Mouse (Mus musculus): ENCODE results near the gene Tusc2. TPM values are rescaled to one million over a fixed set of nuclear protein-coding genes. Genes with fewer than 3 reads are reported as not detected.
A peak's percentile ranks its signal among the peaks of the same experiment; 100 is the strongest.

Tusc2 gene
- polyA plus RNA-seq, 1 experiment = 82.5 TPM

DNA sequence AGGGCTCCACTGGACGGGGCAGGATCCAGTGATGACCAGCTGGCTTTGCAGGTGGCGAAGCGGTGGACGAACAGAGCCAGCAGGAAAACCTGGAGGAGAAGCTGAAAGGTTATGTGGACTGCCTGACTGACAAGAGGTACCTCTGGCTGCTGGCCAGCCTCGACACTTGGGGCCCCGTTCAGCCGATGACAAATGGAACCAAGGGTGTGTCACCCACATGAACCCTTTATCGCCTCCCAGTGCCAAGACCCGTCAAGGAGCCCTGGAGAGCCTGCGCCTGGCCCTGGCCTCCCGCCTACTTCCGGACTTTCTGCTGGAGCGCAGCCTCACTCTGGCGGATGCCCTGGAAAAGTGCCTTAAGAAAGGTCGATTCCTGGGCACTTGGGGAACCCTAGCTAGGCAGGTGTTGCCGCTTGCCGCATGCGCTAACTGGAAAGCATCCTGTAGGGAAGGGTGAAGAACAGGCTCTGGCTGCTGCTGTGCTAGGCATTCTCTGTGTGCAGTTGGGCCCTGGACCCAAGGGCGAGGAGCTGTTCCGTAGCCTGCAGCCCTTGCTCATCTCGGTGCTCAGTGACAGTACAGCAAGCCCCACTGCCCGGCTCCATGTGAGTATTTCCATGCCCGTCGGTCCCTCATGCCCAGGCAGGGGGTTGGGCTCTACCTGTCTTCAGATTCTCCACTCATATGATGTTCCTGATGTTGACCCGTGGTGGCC lies 27.2 kb downstream of the Tusc2 start:
- peaks cover 30% of the 10 kb centered on the region for H3K4me1 ChIP-seq (ENCODE audit: control insufficient read depth, insufficient read depth, low read length)
- H3K27ac ChIP-seq (ENCODE audit: insufficient read depth, low read depth, low read length) = peak overlapping the region; percentile 47
- H3K4me3 ChIP-seq (ENCODE audit: insufficient read depth, low read depth, low read length) = no peak overlapping the region
- TF ChIP-seq CTCF (conservative IDR thresholded peaks at IDR 0.05; ENCODE audit: insufficient read depth, insufficient read length, low read depth, low read length) = no peak
- TF ChIP-seq POLR2A (IDR thresholded peaks at IDR 0.05; ENCODE audit: low read depth, low read length) = no peak
- no peaks in the 10 kb centered on the region for H3K27me3 ChIP-seq (replicated peaks; ENCODE audit: control insufficient read depth, insufficient read depth, low read length)
- peak; percentile 89 for DNase-seq
- 57% methylated on average over 25 of the region's 25 CpGs for WGBS
- H3K36me3 ChIP-seq (ENCODE audit: control insufficient read depth, insufficient read depth, low read length) = no peaks in the 10 kb centered on the region

- Histone ChIP-seq H3K4me3 (ENCODE audit: insufficient read depth, low read depth, low read length) (peak overlapping the region; percentile 9; the same call in 1 of the 2 replicates), H3K27me3 (replicated peaks; ENCODE audit: control insufficient read depth, insufficient read depth, low read length) (no peaks in the 10 kb centered on the region), H3K4me1 (ENCODE audit: control insufficient read depth, insufficient read depth, low read length) (peaks cover 30% of the 10 kb centered on the region), H3K36me3 (ENCODE audit: control insufficient read depth, insufficient read depth, low read length) (no peaks in the 10 kb centered on the region), H3K27ac (ENCODE audit: insufficient read depth, low read depth, low read length) (peak overlapping the region; percentile 63)
- DNase-seq = peak; percentile 90
- TF ChIP-seq POLR2A (IDR thresholded peaks at IDR 0.05; ENCODE audit: low read depth, low read length) (no peak), CTCF (conservative IDR thresholded peaks at IDR 0.05; ENCODE audit: insufficient read depth, insufficient read length, low read depth, low read length) (no peak)
- WGBS = 53% methylated on average over 6 of the region's 6 CpGs
Measured at GRCm38 (mm10) chr9:107590773-107591060, 27.7 kb downstream of the Tusc2 start.

- Histone ChIP-seq H3K27ac (ENCODE audit: insufficient read depth, low read depth, low read length) (peak overlapping the region; percentile 65), H3K27me3 (replicated peaks; ENCODE audit: control insufficient read depth, insufficient read depth, low read length) (no peaks in the 10 kb centered on the region), H3K36me3 (ENCODE audit: control insufficient read depth, insufficient read depth, low read length) (no peaks in the 10 kb centered on the region), H3K4me3 (ENCODE audit: insufficient read depth, low read depth, low read length) (no peak overlapping the region), H3K4me1 (ENCODE audit: control insufficient read depth, insufficient read depth, low read length) (peaks cover 40% of the 10 kb centered on the region)
- peak; percentile 93 for DNase-seq
- 76% methylated on average over 11 of the region's 11 CpGs for WGBS
- TF ChIP-seq CTCF (conservative IDR thresholded peaks at IDR 0.05; ENCODE audit: insufficient read depth, insufficient read length, low read depth, low read length) = no peak
- TF ChIP-seq POLR2A (IDR thresholded peaks at IDR 0.05; ENCODE audit: low read depth, low read length) = no peak
Measured at GRCm38 (mm10) chr9:107593101-107593976, 30.3 kb downstream of the Tusc2 start.

DNA sequence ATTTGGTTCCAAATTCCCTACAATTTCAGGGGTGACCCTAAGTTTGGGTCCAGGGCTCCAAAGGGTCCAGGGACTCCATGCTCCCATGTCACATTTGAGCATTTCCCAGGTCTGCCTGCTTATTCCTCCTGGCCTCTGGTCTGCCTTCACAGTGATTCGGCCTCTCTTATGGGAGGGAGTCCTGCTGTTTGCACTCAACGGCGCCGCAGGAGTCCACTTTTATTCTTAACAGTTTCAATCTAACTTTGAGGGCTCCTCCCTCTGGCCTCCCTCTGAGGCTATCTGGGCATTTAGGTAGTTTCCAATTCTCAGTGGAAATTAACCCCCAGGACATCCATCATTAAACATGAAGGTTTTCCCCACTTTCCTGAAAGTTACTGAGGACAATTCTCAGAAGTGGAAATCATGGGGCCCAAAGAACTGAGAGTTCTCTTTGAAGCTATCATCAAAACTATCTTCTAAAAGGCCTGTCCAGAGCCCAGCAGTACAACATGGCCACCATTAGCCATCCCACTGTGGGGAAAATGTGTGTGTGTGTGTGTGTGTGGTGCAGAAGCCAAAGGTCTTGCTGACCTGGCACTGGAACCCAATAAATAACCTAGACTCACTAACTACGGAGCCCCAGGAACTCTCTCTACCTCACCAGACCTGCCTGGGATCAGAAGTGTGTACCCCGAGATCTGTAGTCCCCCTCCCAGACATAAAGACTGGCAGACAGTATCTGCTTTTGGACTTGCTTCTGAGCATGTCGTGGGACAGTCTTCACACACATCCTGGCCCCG lies 31.4 kb downstream of the Tusc2 start:
- TF ChIP-seq POLR2A (IDR thresholded peaks at IDR 0.05; ENCODE audit: low read depth, low read length) = no peak
- TF ChIP-seq CTCF (conservative IDR thresholded peaks at IDR 0.05; ENCODE audit: insufficient read depth, insufficient read length, low read depth, low read length) = no peak
- H3K4me1 ChIP-seq (ENCODE audit: control insufficient read depth, insufficient read depth, low read length) = peaks cover 38% of the 10 kb centered on the region
- H3K36me3 ChIP-seq (ENCODE audit: control insufficient read depth, insufficient read depth, low read length) = no peaks in the 10 kb centered on the region
- 56% methylated on average over 8 of the region's 8 CpGs for WGBS
- H3K27me3 ChIP-seq (replicated peaks; ENCODE audit: control insufficient read depth, insufficient read depth, low read length) = no peaks in the 10 kb centered on the region
- DNase-seq = peak; percentile 63
- H3K27ac ChIP-seq (ENCODE audit: insufficient read depth, low read depth, low read length) = peak overlapping the region; percentile 14; the same call in 1 of the 2 replicates
- H3K4me3 ChIP-seq (ENCODE audit: insufficient read depth, low read depth, low read length) = no peak overlapping the region

- no peaks in the 10 kb centered on the region for H3K27me3 ChIP-seq (replicated peaks; ENCODE audit: control insufficient read depth, insufficient read depth, low read length)
- H3K36me3 ChIP-seq (ENCODE audit: control insufficient read depth, insufficient read depth, low read length) = no peaks in the 10 kb centered on the region
- peak; percentile 65 for DNase-seq
- TF ChIP-seq CTCF (conservative IDR thresholded peaks at IDR 0.05; ENCODE audit: insufficient read depth, insufficient read length, low read depth, low read length) (no peak), POLR2A (IDR thresholded peaks at IDR 0.05; ENCODE audit: low read depth, low read length) (no peak)
- H3K4me1 ChIP-seq (ENCODE audit: control insufficient read depth, insufficient read depth, low read length) = peaks cover 29% of the 10 kb centered on the region
- H3K27ac ChIP-seq (ENCODE audit: insufficient read depth, low read depth, low read length) = peak overlapping the region; percentile 7; the same call in 1 of the 2 replicates
- no peak overlapping the region for H3K4me3 ChIP-seq (ENCODE audit: insufficient read depth, low read depth, low read length)
- 73% methylated on average over 11 of the region's 11 CpGs for WGBS
Measured at GRCm38 (mm10) chr9:107596619-107597569, 33.8 kb downstream of the Tusc2 start.

DNA sequence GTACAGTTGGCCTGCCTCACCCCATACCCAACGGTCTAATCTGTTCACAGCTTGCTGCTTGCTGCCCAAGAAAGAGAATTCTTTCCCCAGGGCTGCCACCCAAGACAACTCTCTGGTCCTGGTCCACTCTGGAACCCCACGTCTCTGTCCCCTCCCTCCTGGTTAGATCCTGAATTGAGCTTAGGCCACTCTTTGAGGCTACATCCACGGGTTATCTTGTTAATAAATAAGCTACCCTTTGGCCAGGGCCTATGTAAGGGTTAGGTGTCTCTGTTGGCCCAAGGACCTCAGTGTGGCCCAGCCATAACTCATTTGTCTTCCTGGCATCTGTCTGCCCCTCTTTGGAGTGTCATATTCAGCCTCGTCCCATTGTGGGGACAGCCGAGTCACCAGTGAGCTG lies 35.3 kb downstream of the Tusc2 start:
- Histone ChIP-seq H3K4me1 (ENCODE audit: control insufficient read depth, insufficient read depth, low read length) (peaks cover 31% of the 10 kb centered on the region), H3K27ac (ENCODE audit: insufficient read depth, low read depth, low read length) (peak overlapping the region; percentile 74)
- DNase-seq = peak; percentile 83

More for the DNA sequence above, 35.3 kb downstream of the Tusc2 start:
- TF ChIP-seq POLR2A (IDR thresholded peaks at IDR 0.05; ENCODE audit: low read depth, low read length) (no peak), CTCF (conservative IDR thresholded peaks at IDR 0.05; ENCODE audit: insufficient read depth, insufficient read length, low read depth, low read length) (no peak)
- H3K4me3 ChIP-seq (ENCODE audit: insufficient read depth, low read depth, low read length) = no peak overlapping the region
- no peaks in the 10 kb centered on the region for H3K27me3 ChIP-seq (replicated peaks; ENCODE audit: control insufficient read depth, insufficient read depth, low read length)
- 49% methylated on average over 5 of the region's 5 CpGs for WGBS
- no peaks in the 10 kb centered on the region for H3K36me3 ChIP-seq (ENCODE audit: control insufficient read depth, insufficient read depth, low read length)

Data from kidney, adult 2 months (tissue).